Mouse (Mus musculus) lung, postnatal 0 days (tissue): ENCODE data around the gene Mrap2.

ENCODE experiments used
- CTCF ChIP-seq: IDR thresholded peaks from 2 replicates; pipeline ENCODE4 v1.5.1; 2016; ENCODE audit warnings: antibody characterized with exemption, mild to moderate bottlenecking
- EP300 ChIP-seq: IDR thresholded peaks from 2 replicates; pipeline ENCODE4 v1.6.1; 2016; ENCODE audit warnings: antibody characterized with exemption, mild to moderate bottlenecking, control low read depth

- no peak for TF ChIP-seq EP300
- no peak for TF ChIP-seq CTCF
Measured at GRCm38 (mm10) chr9:87182231-87182630, 38.1 kb downstream of the Mrap2 start.
